Mouse (Mus musculus): Measurements from ENCODE around the gene Hmcn2. TPM values are rescaled to one million over a fixed set of nuclear protein-coding genes. Genes with fewer than 3 reads are reported as not detected.
A peak's percentile ranks its signal among the peaks of the same experiment; 100 is the strongest.

Gene Hmcn2
- polyA plus RNA-seq, 1 experiment from 2014 or later: 0.17 TPM

DNA sequence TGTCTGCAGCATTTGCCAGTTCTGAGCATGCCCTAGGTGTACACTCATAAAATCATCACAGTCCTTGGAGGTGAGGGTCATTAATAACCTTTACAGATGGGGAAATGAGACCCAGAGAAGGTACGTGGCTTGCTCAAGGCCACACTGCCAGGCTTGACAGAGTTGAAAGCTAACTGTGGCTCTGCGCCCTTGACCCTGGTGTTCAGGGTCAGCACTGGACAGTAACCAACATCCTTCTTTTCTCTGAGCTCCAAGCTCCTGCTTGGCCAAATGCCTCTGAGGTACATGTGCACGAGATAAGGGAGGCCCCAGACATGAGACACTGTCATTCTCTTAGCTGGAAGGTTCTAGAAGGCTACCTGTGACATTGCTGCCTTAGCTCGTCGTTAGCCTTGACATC, 42.6 kb downstream of the Hmcn2 start:
- Histone ChIP-seq H3K27ac (ENCODE audit: low read depth, low read length) (no peak overlapping the region), H3K36me3 (ENCODE audit: control insufficient read depth, insufficient read depth, low read length) (no peaks in the 10 kb centered on the region), H3K4me2 (ENCODE audit: low read depth, low read length) (no peak overlapping the region), H3K9ac (replicated peaks; ENCODE audit: low read depth, low read length) (no peak overlapping the region), H3K9me3 (ENCODE audit: control insufficient read depth, low read length) (no peaks in the 10 kb centered on the region), H3K27me3 (ENCODE audit: control insufficient read depth, insufficient read depth, low read length) (no peaks in the 10 kb centered on the region), H3K4me3 (ENCODE audit: low read depth, low read length) (no peak overlapping the region), H3K4me1 (ENCODE audit: control insufficient read depth, insufficient read depth, low read length) (no peaks in the 10 kb centered on the region)
- ATAC-seq (ENCODE audit: low read depth): no peak
- 84% methylated on average over 5 of the region's 5 CpGs for WGBS

DNA sequence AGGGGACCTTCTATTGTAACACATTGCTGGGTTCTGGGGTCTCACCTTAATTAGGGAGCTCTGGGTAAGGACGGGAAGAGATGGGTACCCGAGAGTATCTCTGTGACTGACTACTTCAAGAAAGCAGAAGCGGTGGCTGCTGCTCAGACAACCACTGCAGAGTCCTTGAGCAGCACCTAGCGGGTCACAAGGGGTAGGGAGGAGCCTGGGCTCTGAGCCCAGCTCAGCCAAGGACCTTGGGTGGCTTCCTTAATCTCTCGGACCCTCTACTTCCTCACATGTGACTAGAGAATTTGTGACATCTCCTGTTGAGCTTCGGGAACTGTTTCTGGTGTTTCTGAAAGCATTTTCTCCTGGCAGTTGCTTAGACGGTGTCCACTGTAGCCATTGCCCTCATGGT, 45.1 kb downstream of the Hmcn2 start:
- Histone ChIP-seq H3K36me3 (ENCODE audit: control insufficient read depth, insufficient read depth, low read length) (no peaks in the 10 kb centered on the region), H3K4me3 (ENCODE audit: low read depth, low read length) (no peak overlapping the region), H3K9me3 (ENCODE audit: control insufficient read depth, low read length) (no peaks in the 10 kb centered on the region), H3K4me1 (ENCODE audit: control insufficient read depth, insufficient read depth, low read length) (no peaks in the 10 kb centered on the region), H3K4me2 (ENCODE audit: low read depth, low read length) (no peak overlapping the region), H3K27me3 (ENCODE audit: control insufficient read depth, insufficient read depth, low read length) (no peaks in the 10 kb centered on the region), H3K27ac (ENCODE audit: low read depth, low read length) (no peak overlapping the region), H3K9ac (replicated peaks; ENCODE audit: low read depth, low read length) (no peak overlapping the region)
- no peak for ATAC-seq (ENCODE audit: low read depth)
- WGBS: 83% methylated on average over 7 of the region's 7 CpGs

DNA sequence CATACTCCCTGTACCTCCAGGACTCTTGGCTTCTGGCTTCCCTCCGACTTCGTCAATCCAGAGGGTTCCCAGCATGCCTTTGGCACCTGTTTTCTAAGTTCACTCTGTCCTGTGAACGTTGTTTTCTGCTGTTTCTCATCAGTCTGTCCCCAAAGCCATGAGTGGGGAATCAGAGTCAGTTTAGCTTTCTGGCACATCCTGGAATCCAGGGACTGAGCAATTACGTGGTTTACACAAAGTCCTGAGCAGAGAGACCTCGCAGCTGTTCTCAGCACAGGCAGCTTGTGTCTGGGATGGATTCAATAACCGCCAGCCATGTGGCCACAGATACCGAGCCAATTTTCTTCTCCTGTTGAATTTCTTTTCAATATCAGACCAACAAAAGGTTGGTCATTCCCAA, 53.0 kb downstream of the Hmcn2 start:
- H3K27me3 ChIP-seq (ENCODE audit: control insufficient read depth, insufficient read depth, low read length): no peaks in the 10 kb centered on the region
- no peak for ATAC-seq (ENCODE audit: low read depth)
- no peak overlapping the region for H3K27ac ChIP-seq (ENCODE audit: low read depth, low read length)
- 0 out of 2 replicates have a peak, but pooled peaks cover 4% of the 10 kb centered on the region for H3K4me1 ChIP-seq (ENCODE audit: control insufficient read depth, insufficient read depth, low read length)
- H3K9me3 ChIP-seq (ENCODE audit: control insufficient read depth, low read length): no peaks in the 10 kb centered on the region
- 82% methylated on average over 7 of the region's 7 CpGs for WGBS
- H3K4me3 ChIP-seq (ENCODE audit: low read depth, low read length): no peak overlapping the region
- H3K9ac ChIP-seq (replicated peaks; ENCODE audit: low read depth, low read length): no peak overlapping the region
- no peak overlapping the region for H3K4me2 ChIP-seq (ENCODE audit: low read depth, low read length)
- no peaks in the 10 kb centered on the region for H3K36me3 ChIP-seq (ENCODE audit: control insufficient read depth, insufficient read depth, low read length)

DNA sequence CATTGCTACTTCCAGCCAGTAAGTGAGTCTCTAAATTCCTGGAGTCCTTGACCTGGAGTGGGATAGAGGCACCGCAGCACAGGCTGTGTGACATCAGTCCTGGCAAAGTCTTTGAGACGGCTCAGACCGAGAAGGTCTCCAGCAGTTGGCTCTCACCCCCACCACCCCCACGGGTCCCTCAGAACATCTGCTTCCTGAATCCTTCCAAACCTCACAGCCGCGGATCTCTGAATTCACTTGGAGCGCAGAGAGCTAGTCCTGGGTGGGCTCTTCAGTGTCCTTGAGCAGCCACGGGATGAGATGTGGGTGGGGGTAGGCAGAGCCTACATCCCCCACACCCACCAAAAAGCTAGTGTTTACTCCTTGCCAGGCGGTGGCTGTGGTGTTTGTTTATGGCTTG, 57.2 kb downstream of the Hmcn2 start:
- H3K27ac ChIP-seq (ENCODE audit: low read depth, low read length): no peak overlapping the region
- peaks cover 7% of the 10 kb centered on the region; the same call in 1 of the 2 replicates for H3K4me1 ChIP-seq (ENCODE audit: control insufficient read depth, insufficient read depth, low read length)
- WGBS: 63% methylated on average over 9 of the region's 9 CpGs

DNA sequence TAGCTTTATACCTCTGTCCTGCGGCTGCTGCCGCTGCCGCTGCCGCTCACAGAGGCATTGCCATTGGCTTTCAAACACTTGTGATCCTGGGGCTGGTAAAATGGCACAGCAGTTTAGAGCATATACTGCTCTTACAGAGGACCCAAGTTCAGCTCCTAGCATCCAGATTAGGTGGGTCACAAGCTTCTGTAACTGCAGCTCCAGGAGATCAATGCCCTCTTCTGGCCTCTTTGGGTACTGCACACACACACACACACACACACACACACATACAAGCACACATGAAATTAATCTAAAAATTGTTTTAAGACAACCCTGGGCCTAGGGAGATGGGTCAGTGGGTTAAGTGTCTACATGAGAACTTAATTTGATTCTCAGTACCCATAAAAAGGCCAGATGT, 58.0 kb downstream of the Hmcn2 start:
- H3K9me3 ChIP-seq (ENCODE audit: control insufficient read depth, low read length): no peaks in the 10 kb centered on the region
- no peak overlapping the region for H3K4me2 ChIP-seq (ENCODE audit: low read depth, low read length)
- no peaks in the 10 kb centered on the region for H3K27me3 ChIP-seq (ENCODE audit: control insufficient read depth, insufficient read depth, low read length)
- no peak for ATAC-seq (ENCODE audit: low read depth)
- WGBS: 88% methylated on average over 4 of the region's 4 CpGs
- H3K27ac ChIP-seq (ENCODE audit: low read depth, low read length): no peak overlapping the region
- H3K36me3 ChIP-seq (ENCODE audit: control insufficient read depth, insufficient read depth, low read length): no peaks in the 10 kb centered on the region
- H3K9ac ChIP-seq (replicated peaks; ENCODE audit: low read depth, low read length): no peak overlapping the region
- H3K4me1 ChIP-seq (ENCODE audit: control insufficient read depth, insufficient read depth, low read length): peaks cover 7% of the 10 kb centered on the region; the same call in 1 of the 2 replicates
- H3K4me3 ChIP-seq (ENCODE audit: low read depth, low read length): no peak overlapping the region

More for the DNA sequence above, 57.2 kb downstream of the Hmcn2 start:
- Histone ChIP-seq H3K9me3 (ENCODE audit: control insufficient read depth, low read length) (no peaks in the 10 kb centered on the region), H3K36me3 (ENCODE audit: control insufficient read depth, insufficient read depth, low read length) (no peaks in the 10 kb centered on the region), H3K4me2 (ENCODE audit: low read depth, low read length) (no peak overlapping the region), H3K4me3 (ENCODE audit: low read depth, low read length) (no peak overlapping the region), H3K27me3 (ENCODE audit: control insufficient read depth, insufficient read depth, low read length) (no peaks in the 10 kb centered on the region), H3K9ac (replicated peaks; ENCODE audit: low read depth, low read length) (no peak overlapping the region)
- no peak for ATAC-seq (ENCODE audit: low read depth)

DNA sequence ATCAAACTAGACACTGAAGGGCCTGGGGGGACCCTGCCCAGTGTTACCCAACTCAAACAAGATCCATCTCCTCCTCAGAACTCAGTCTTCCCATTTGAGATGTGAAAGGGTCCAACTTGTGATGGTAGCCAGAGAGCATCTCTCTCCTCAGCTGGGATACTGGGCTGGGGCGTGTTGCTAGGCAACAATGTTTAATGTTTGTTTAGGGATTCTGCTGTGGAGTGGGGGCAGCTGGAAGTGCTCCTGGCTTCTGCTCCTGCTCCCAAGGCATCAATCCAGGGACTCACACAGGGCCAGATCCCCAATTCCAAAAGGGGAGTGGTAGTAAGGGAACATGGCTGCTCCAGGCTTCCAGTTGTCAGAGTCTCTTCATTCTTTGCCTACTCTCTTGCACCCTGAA, 60.2 kb downstream of the Hmcn2 start:
- Histone ChIP-seq H3K4me1 (ENCODE audit: control insufficient read depth, insufficient read depth, low read length) (peaks cover 7% of the 10 kb centered on the region; the same call in 1 of the 2 replicates), H3K27ac (ENCODE audit: low read depth, low read length) (no peak overlapping the region), H3K4me2 (ENCODE audit: low read depth, low read length) (no peak overlapping the region), H3K9me3 (ENCODE audit: control insufficient read depth, low read length) (no peaks in the 10 kb centered on the region), H3K27me3 (ENCODE audit: control insufficient read depth, insufficient read depth, low read length) (no peaks in the 10 kb centered on the region), H3K9ac (replicated peaks; ENCODE audit: low read depth, low read length) (no peak overlapping the region), H3K36me3 (ENCODE audit: control insufficient read depth, insufficient read depth, low read length) (no peaks in the 10 kb centered on the region), H3K4me3 (ENCODE audit: low read depth, low read length) (no peak overlapping the region)
- 80% methylated on average over 1 of the region's 1 CpGs for WGBS
- no peak for ATAC-seq (ENCODE audit: low read depth)

DNA sequence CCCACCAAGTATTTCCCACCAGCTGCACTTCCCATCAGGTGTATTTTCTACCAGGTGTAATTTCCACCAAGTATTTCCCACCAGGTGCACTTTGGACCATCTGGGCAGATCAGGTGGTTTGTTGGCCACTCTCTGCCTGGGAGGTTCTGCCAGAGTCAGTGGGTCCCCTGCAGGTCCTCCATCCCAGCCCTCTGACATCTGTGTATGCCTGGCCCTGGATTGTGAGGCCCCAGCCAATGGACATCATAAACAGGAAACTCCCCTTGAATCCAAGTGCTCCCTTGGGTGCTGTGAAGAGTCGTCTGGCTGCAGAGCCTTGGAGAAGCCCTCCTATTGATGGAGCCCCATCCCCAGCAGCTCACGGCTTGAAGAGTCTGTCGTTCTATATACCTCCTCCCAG, 61.8 kb downstream of the Hmcn2 start:
- WGBS: 37% methylated on average over 3 of the region's 3 CpGs
- peaks cover 7% of the 10 kb centered on the region; the same call in 1 of the 2 replicates for H3K4me1 ChIP-seq (ENCODE audit: control insufficient read depth, insufficient read depth, low read length)
- no peaks in the 10 kb centered on the region for H3K9me3 ChIP-seq (ENCODE audit: control insufficient read depth, low read length)
- no peak overlapping the region for H3K4me3 ChIP-seq (ENCODE audit: low read depth, low read length)
- no peak overlapping the region for H3K27ac ChIP-seq (ENCODE audit: low read depth, low read length)
- H3K4me2 ChIP-seq (ENCODE audit: low read depth, low read length): no peak overlapping the region
- H3K27me3 ChIP-seq (ENCODE audit: control insufficient read depth, insufficient read depth, low read length): no peaks in the 10 kb centered on the region
- ATAC-seq (ENCODE audit: low read depth): no peak
- no peaks in the 10 kb centered on the region for H3K36me3 ChIP-seq (ENCODE audit: control insufficient read depth, insufficient read depth, low read length)
- no peak overlapping the region for H3K9ac ChIP-seq (replicated peaks; ENCODE audit: low read depth, low read length)

DNA sequence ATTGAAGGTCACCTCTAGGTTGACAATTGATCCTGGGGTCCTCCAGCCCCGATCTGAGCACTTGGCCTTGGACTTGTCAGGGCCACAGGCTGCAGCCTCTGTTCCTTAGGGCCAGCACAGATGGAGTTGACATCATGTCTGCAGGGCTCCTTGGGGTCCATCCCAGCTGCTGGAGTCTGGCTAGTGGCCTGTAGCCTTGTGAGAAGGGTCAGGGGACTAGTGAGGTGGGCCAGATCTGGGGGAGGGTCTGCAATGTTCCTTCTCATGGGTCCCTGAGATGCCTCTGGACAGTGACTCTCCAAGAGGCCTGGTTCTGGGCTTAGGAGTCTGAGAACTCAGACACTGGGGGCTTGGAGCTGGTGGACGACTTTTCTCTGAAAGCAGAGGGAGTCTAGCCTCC, 63.3 kb downstream of the Hmcn2 start:
- Histone ChIP-seq H3K9me3 (ENCODE audit: control insufficient read depth, low read length) (no peaks in the 10 kb centered on the region), H3K9ac (replicated peaks; ENCODE audit: low read depth, low read length) (no peak overlapping the region), H3K4me3 (ENCODE audit: low read depth, low read length) (no peak overlapping the region), H3K27me3 (ENCODE audit: control insufficient read depth, insufficient read depth, low read length) (no peaks in the 10 kb centered on the region), H3K36me3 (ENCODE audit: control insufficient read depth, insufficient read depth, low read length) (no peaks in the 10 kb centered on the region), H3K27ac (ENCODE audit: low read depth, low read length) (no peak overlapping the region), H3K4me1 (ENCODE audit: control insufficient read depth, insufficient read depth, low read length) (peaks cover 3% of the 10 kb centered on the region; the same call in 1 of the 2 replicates), H3K4me2 (ENCODE audit: low read depth, low read length) (no peak overlapping the region)
- 63% methylated on average over 2 of the region's 2 CpGs for WGBS
- no peak for ATAC-seq (ENCODE audit: low read depth)

DNA sequence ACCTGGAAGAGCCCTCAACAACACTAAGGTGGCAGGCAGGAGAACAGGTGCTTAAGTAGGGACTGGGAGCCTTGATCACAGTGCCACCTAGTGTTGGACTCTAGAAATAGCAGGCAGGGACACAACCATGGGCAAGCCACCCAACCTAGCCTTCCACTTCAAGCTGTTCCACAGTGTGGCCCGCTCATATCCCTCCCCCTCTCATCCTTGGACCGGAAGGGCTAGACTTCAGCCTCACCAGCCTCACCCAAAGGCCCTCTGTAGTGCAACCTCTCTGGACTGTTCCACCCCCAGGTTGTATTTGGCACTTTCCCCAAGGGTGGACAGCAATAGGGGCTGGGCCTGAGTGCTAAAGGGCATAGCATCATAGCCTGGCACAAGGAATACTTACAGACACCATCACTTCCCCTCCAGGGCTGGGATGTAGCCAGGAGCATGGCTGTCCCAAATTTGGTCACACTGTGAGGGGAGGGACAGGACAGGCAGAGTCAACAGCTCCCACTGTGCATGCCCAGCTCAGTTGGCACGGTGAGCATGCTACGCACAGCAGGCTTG, 67.2 kb downstream of the Hmcn2 start:
- H3K27me3 ChIP-seq (ENCODE audit: control insufficient read depth, insufficient read depth, low read length): no peaks in the 10 kb centered on the region
- H3K9ac ChIP-seq (replicated peaks; ENCODE audit: low read depth, low read length): no peak overlapping the region
- H3K4me1 ChIP-seq (ENCODE audit: control insufficient read depth, insufficient read depth, low read length): no peaks in the 10 kb centered on the region
- no peak overlapping the region for H3K4me2 ChIP-seq (ENCODE audit: low read depth, low read length)
- H3K9me3 ChIP-seq (ENCODE audit: control insufficient read depth, low read length): no peaks in the 10 kb centered on the region
- H3K27ac ChIP-seq (ENCODE audit: low read depth, low read length): no peak overlapping the region
- H3K36me3 ChIP-seq (ENCODE audit: control insufficient read depth, insufficient read depth, low read length): no peaks in the 10 kb centered on the region
- peak; percentile 54 for ATAC-seq (ENCODE audit: low read depth)
- H3K4me3 ChIP-seq (ENCODE audit: low read depth, low read length): no peak overlapping the region
- WGBS: 62% methylated on average over 4 of the region's 4 CpGs
